Mouse (Mus musculus) megakaryocyte, embryonic 14.5 days (primary cell): ENCODE measurements around the gene 4930539E08Rik.

Experiments used
- FLI1 ChIP-seq: IDR thresholded peaks from 2 replicates; pipeline ENCODE4 v1.6.1; 2012; ENCODE audit warnings: low read length, inconsistent platforms, mixed read lengths
- GATA1 ChIP-seq: IDR thresholded peaks from 3 replicates; pipeline ENCODE4 v1.6.1; 2012; ENCODE audit warnings: mixed read lengths, low read length, inconsistent platforms, borderline replicate concordance

- no peak for TF ChIP-seq GATA1
- TF ChIP-seq FLI1, result no peak
Observed at GRCm38 (mm10) chr17:28897817-28898216, 17.3 kb downstream of the 4930539E08Rik start.
